Mouse (Mus musculus) liver, adult 2 months (tissue): ENCODE measurements around the gene Msh2.

ENCODE experiments used
- CTCF ChIP-seq: fragments of 200-500 bp; IDR thresholded peaks from 2 replicates; pipeline ENCODE4 v1.5.1; 2011; ENCODE audit warnings: low read depth, low read length, control low read depth
- POLR2A ChIP-seq: fragments of 200-500 bp; IDR thresholded peaks from 2 replicates; pipeline ENCODE4 v1.6.1; 2011; ENCODE audit warnings: low read length, control low read depth; ENCODE audit not compliant: insufficient read depth; ENCODE audit errors: extremely low read depth

- TF ChIP-seq POLR2A (no peak), CTCF (no peak)
These were observed 52.6 kb downstream of the Msh2 start for GRCm38 (mm10) chr17:87724727-87725126.
